Mouse (Mus musculus) embryonic facial prominence, embryonic 12.5 days (tissue): ENCODE measurements around the gene Psmb11. TPM values are rescaled to one million over a fixed set of nuclear protein-coding genes. Genes with fewer than 3 reads are reported as not detected.

Source experiments
- ATAC-seq: fragments of 200-750 bp; cut with Nextera tagmentation; 2 replicates; pipeline ENCODE4 v1.8.0; 2017; ENCODE audit not compliant: insufficient number of reproducible peaks, insufficient read depth, low FRiP score, low TSS enrichment
- H3K27ac ChIP-seq: fragments of 300-500 bp; sonication (generic); 2 replicates; pipeline ENCODE4 v1.5.1; 2016; ENCODE audit warnings: mild to moderate bottlenecking
- H3K27me3 ChIP-seq: fragments of 300-500 bp; sonication (generic); 2 replicates; pipeline ENCODE4 v1.6.1; 2016; ENCODE audit warnings: mild to moderate bottlenecking, moderate library complexity
- H3K36me3 ChIP-seq: fragments of 300-500 bp; sonication (generic); 2 replicates; pipeline ENCODE4 v1.6.1; 2016; ENCODE audit warnings: mild to moderate bottlenecking
- H3K4me1 ChIP-seq: fragments of 300-500 bp; sonication (generic); 2 replicates; pipeline ENCODE4 v1.6.1; 2016
- H3K4me2 ChIP-seq: fragments of 300-500 bp; sonication (generic); replicated peaks from 2 replicates; pipeline ENCODE4 v1.6.1; 2016; ENCODE audit warnings: mild to moderate bottlenecking, moderate library complexity
- H3K4me3 ChIP-seq: fragments of 300-500 bp; sonication (generic); 2 replicates; pipeline ENCODE4 v1.5.1; 2016; ENCODE audit warnings: mild to moderate bottlenecking
- H3K9ac ChIP-seq: fragments of 300-500 bp; sonication (generic); 2 replicates; pipeline ENCODE4 v1.6.1; 2016; ENCODE audit warnings: mild to moderate bottlenecking, moderate library complexity
- H3K9me3 ChIP-seq: fragments of 300-500 bp; sonication (generic); 2 replicates; pipeline ENCODE4 v1.6.1; 2016; ENCODE audit warnings: mild to moderate bottlenecking, moderate library complexity
- WGBS: fragments of 180-500 bp; shearing (Covaris S2); methylation state at CpG from one replicate; pipeline ENCODE4 v1.1.7; 2016; 5-methylcytosine and 5-hydroxymethylcytosine counted together
- polyA plus RNA-seq: library from polyadenylated mRNA; unstranded; fragments of >200 nt; fragmentation: Nextera tagmentation; extraction: Ambion mirVana; gene quantifications from 2 replicates; pipeline ENCODE4 v1.2.1, GENCODE M21; 2016

Psmb11 gene
- polyA plus RNA-seq, 1 experiment from 2014 or later = 0.05 TPM

DNA sequence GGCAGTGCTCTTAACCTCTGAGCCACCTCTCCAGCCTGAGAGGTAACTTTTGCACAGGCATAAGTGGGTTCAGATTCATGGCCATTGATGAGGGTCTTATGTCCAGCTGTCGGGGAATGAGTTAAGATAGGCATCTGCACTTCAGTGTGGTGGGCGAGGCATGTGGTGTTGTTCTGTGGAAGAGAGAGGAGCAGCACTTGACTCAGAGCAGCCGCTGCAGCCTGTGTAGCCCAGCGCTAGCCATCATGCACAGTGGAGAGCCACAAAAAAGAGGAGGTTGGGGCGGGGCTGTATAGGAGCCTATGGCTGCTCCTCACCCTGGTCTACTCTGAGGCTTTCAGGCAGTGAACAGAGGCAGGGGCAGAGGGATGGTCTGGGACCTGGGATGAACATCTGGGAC lies 6.9 kb downstream of the Psmb11 start:
- Histone ChIP-seq H3K9ac (no peak overlapping the region), H3K4me2 (no peak overlapping the region), H3K36me3 (peaks cover 31% of the 10 kb centered on the region), H3K27ac (no peak overlapping the region), H3K4me1 (no peaks in the 10 kb centered on the region), H3K27me3 (0 out of 2 replicates have a peak, but pooled peaks cover 5% of the 10 kb centered on the region), H3K9me3 (no peaks in the 10 kb centered on the region), H3K4me3 (no peak overlapping the region)
- no peak for ATAC-seq
- 71% methylated on average over 5 of the region's 5 CpGs for WGBS

DNA sequence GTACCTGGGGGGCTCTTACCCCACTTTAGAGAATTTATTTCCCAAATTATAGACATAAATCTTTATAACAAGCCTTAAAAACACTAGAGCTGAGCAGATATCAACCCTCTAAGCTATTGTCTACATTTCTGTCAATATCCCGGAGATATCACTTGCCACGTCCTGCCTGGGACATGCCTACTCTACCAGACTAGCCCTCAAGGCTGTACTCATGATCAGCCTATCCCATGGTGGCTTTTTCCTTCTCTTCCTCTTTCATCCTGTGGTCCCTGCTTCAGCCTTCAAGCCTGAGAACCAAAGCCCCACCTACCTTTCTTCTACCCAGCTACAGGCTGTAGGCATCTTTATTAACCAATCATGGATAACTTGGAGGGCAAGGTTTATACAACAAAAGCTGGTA lies 8.6 kb downstream of the Psmb11 start:
- Histone ChIP-seq H3K36me3 (peaks cover 45% of the 10 kb centered on the region), H3K27me3 (0 out of 2 replicates have a peak, but pooled peaks cover 5% of the 10 kb centered on the region), H3K4me3 (no peak overlapping the region), H3K9me3 (no peaks in the 10 kb centered on the region), H3K27ac (no peak overlapping the region), H3K4me2 (no peak overlapping the region), H3K9ac (no peak overlapping the region), H3K4me1 (no peaks in the 10 kb centered on the region)
- ATAC-seq = no peak
- 93% methylated on average over 2 of the region's 2 CpGs for WGBS

DNA sequence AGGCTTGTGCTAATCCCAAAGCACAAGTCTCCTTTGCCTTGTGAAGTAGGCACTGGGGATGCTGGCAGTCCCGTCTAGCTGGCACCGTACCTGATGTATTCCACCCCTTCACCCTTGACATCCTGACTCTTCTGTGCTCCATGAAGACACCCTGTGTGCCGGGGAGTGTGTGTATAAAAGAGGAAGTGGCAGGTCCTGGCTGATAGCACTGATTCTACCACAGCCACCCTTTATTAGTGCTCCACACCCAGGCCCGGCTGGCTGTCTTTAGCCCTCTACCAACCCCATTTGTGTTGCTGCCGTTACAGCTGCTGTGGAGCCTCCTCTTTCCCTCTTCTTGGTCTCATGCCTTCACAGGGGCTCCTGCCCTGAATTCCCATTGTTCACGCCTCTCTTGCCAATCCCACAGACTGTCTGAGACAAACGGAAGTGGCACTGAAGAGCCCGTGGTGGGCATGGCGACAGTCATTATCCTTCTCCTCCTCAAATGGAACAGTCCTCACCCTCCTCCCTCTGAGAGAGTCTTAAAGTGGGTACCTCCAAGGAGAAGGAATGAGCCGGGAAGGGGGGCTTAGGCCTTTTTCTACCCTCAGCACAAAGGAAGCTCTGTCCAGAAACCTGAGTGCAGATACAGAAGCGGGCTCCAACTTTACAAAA lies 9.5 kb downstream of the Psmb11 start:
- 0 out of 2 replicates have a peak, but pooled peaks cover 2% of the 10 kb centered on the region for H3K27me3 ChIP-seq
- H3K9ac ChIP-seq = no peak overlapping the region
- 74% methylated on average over 11 of the region's 11 CpGs for WGBS
- ATAC-seq = no peak
- H3K4me3 ChIP-seq = no peak overlapping the region
- H3K36me3 ChIP-seq = peaks cover 46% of the 10 kb centered on the region
- H3K27ac ChIP-seq = 0 out of 2 replicates have a peak overlapping the region, but pooled peaks have one; percentile 4
- no peak overlapping the region for H3K4me2 ChIP-seq
- H3K9me3 ChIP-seq = no peaks in the 10 kb centered on the region
- H3K4me1 ChIP-seq = no peaks in the 10 kb centered on the region

DNA sequence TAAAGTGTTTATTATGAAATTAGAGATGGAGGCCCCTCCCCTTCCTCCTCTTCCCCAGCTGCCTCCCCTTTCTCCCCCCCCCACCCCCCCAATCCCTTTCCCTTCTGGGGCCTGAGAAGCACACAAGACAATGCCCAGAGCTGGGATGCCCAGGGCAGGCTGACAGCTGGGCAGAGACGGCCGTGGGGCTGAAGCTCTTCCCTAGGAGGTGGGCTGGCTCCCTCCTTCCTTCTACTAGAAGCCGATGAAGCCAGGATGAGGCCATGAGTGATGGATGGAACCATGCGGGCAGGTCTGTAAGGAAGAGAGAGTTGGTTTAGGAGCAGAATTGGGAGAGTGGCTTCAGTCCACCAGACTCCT lies 10.0 kb downstream of the Psmb11 start:
- H3K4me3 ChIP-seq = no peak overlapping the region
- H3K27me3 ChIP-seq = no peaks in the 10 kb centered on the region
- no peak overlapping the region for H3K9ac ChIP-seq
- H3K9me3 ChIP-seq = no peaks in the 10 kb centered on the region
- no peaks in the 10 kb centered on the region for H3K4me1 ChIP-seq
- peaks cover 51% of the 10 kb centered on the region for H3K36me3 ChIP-seq
- no peak for ATAC-seq
- no peak overlapping the region for H3K4me2 ChIP-seq
- 0 out of 2 replicates have a peak overlapping the region, but pooled peaks have one; percentile 4 for H3K27ac ChIP-seq
- 63% methylated on average over 4 of the region's 4 CpGs for WGBS

DNA sequence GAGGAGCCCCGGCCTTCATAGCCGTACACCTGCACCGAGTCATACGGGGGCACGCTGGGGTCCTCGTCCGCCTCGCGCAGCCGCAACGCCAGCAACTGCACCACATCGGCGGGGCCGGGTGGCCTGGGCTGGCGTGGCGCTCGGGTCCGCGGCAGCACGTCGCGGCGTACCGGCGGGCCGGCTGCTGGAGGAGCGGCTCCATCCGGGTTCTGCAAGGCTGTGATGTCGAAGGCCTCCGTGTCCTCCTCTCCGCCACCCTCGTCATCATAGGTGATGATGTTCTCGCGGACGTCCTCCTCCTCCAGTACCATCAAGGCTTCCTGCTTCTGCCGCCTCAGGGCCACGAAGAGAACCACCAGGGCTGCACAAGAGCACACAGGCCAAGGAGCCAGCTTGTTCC lies 11.0 kb downstream of the Psmb11 start:
- Histone ChIP-seq H3K4me1 (no peaks in the 10 kb centered on the region), H3K36me3 (peaks cover 61% of the 10 kb centered on the region)
- WGBS = 95% methylated on average over 37 of the region's 37 CpGs

DNA sequence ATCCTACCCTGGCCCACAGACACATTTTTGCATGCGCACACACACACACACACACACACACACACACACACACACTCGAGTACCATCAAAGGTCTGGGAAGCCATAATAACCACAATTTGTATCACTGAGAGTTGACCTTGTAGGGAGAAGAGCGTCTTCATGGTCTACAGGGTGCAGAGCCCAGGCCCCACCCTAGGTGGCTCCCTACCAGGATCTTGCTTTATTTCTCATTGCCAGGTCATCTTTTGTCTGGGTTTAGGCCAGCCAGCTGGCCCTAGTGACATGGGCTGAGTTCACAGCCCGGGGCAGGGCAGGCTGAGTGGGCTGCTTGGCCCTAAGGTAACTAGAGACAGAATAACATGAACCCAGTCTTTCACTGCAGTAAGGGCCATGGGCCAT lies 12.9 kb downstream of the Psmb11 start:
- H3K36me3 ChIP-seq = peaks cover 75% of the 10 kb centered on the region
- WGBS = 87% methylated on average over 4 of the region's 4 CpGs

More for the DNA sequence above, 11.0 kb downstream of the Psmb11 start:
- no peak overlapping the region for H3K4me2 ChIP-seq
- H3K9ac ChIP-seq = 0 out of 2 replicates have a peak overlapping the region, but pooled peaks have one; percentile 15
- no peaks in the 10 kb centered on the region for H3K9me3 ChIP-seq
- ATAC-seq = no peak
- H3K27me3 ChIP-seq = no peaks in the 10 kb centered on the region
- H3K27ac ChIP-seq = 0 out of 2 replicates have a peak overlapping the region, but pooled peaks have one; percentile 4
- H3K4me3 ChIP-seq = no peak overlapping the region

DNA sequence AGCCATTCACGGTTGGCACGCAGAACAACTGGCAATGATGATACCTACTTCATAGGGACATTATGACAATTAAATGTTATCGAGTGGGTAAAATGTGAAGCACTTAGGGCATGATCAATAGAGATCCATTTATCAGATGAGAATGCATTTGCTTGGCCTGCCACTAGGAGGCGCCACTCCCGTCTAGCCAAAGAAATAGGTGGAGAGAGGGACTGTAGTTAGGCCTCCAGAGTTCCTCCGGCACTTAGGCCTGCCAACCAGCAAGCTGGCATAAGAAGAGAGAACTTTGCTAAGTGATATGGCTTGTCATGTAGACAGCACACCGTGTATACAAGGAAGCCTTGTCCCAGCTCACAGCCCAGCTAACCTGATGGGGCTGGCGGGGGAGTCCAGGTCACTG lies 15.7 kb downstream of the Psmb11 start:
- no peaks in the 10 kb centered on the region for H3K9me3 ChIP-seq
- H3K36me3 ChIP-seq = peaks cover 55% of the 10 kb centered on the region
- peaks cover 24% of the 10 kb centered on the region for H3K4me1 ChIP-seq
- no peaks in the 10 kb centered on the region for H3K27me3 ChIP-seq
- no peak for ATAC-seq
- WGBS = 48% methylated on average over 8 of the region's 8 CpGs
- no peak overlapping the region for H3K9ac ChIP-seq
- no peak overlapping the region for H3K4me3 ChIP-seq
- H3K4me2 ChIP-seq = no peak overlapping the region
- no peak overlapping the region for H3K27ac ChIP-seq

More for the DNA sequence above, 12.9 kb downstream of the Psmb11 start:
- no peak for ATAC-seq
- Histone ChIP-seq H3K4me1 (peaks cover 4% of the 10 kb centered on the region; the same call in 1 of the 2 replicates), H3K9me3 (no peaks in the 10 kb centered on the region), H3K4me3 (no peak overlapping the region), H3K9ac (no peak overlapping the region), H3K27me3 (no peaks in the 10 kb centered on the region), H3K27ac (no peak overlapping the region), H3K4me2 (no peak overlapping the region)

DNA sequence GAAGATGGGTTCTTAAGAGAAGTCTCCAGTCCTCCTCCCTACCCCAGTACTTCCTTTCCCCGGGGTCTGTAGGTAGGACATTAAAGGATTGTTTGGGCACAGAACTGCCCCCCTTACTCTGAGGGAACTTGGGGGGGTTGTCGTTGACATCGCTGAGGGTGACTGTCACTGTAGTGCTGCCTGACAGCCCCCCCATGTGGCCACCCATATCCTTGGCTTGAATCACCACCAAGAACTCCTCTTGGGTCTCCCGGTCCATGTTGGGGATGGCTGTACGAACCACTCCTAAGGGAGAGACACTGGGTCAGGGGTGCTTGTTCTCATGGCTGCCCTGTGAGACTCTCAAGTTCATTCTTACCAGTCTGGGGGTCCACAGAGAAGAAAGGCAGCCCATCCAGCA lies 17.0 kb downstream of the Psmb11 start:
- Histone ChIP-seq H3K4me3 (no peak overlapping the region), H3K36me3 (peaks cover 54% of the 10 kb centered on the region), H3K27ac (no peak overlapping the region), H3K9ac (no peak overlapping the region; the same call in 1 of the 2 replicates), H3K9me3 (no peaks in the 10 kb centered on the region), H3K4me1 (peaks cover 24% of the 10 kb centered on the region), H3K27me3 (no peaks in the 10 kb centered on the region), H3K4me2 (no peak overlapping the region)
- WGBS = 78% methylated on average over 5 of the region's 5 CpGs
- ATAC-seq = no peak

DNA sequence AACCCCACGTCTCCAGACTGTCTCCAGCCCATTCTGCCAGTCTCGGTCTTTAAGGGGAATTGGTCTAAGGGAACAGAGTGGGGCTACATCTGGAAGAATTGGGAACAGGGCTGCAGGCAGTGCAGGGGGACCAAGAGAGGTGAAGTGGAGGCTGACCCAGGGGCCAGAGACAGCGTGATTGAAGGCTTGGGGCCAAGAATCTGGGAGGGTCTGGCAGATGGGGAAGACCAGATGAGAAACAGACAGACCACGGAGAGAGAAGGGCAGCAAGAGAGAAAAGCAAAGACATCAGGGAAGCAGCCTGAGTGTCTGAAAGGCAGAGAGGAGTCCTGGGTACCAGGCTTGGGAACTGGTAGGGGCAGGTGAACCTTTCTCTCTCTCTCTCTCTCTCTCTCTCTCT lies 18.9 kb downstream of the Psmb11 start:
- Histone ChIP-seq H3K9ac (peak overlapping the region; percentile 83), H3K27ac (no peak overlapping the region), H3K4me2 (peak overlapping the region; percentile 90), H3K4me1 (peaks cover 24% of the 10 kb centered on the region), H3K4me3 (peak overlapping the region; percentile 59), H3K27me3 (no peaks in the 10 kb centered on the region), H3K36me3 (peaks cover 61% of the 10 kb centered on the region), H3K9me3 (no peaks in the 10 kb centered on the region)
- WGBS = 9% methylated on average over 4 of the region's 4 CpGs
- ATAC-seq = no peak

DNA sequence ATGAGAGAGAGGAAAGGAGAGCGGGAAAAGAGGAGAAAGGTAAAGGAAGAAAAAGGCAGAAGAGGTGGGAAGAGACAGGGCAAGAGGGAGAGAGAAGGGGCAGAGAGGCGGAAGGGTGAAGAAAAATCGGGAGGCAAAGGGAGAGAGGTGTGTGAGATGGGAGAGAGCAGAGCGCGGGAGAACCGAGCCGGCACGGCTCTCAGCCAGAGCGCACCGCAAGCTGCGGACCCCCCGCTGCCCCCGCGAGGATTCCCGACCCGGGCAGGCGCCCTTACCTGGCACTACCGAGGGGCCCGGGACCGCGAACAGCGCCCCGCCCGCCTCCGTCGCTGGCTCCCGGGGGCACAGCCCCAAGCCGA lies 19.7 kb downstream of the Psmb11 start, which contains the start of gene Gm17606:
TSS of gene Gm17606 (plus strand) at position 7 of the 359 bp plus-strand sequence.
- no peak for ATAC-seq
- Histone ChIP-seq H3K4me3 (peak within 1 kb of the TSS; percentile 59), H3K4me2 (peak within 1 kb of the TSS; percentile 90), H3K27me3 (no peaks in the 10 kb centered on the region), H3K27ac (peak within 1 kb of the TSS; percentile 88), H3K36me3 (peaks cover 65% of the 10 kb centered on the region), H3K9ac (peak within 1 kb of the TSS; percentile 83), H3K9me3 (no peaks in the 10 kb centered on the region), H3K4me1 (peaks cover 24% of the 10 kb centered on the region)
- WGBS = 1% methylated on average over 28 of the region's 28 CpGs

DNA sequence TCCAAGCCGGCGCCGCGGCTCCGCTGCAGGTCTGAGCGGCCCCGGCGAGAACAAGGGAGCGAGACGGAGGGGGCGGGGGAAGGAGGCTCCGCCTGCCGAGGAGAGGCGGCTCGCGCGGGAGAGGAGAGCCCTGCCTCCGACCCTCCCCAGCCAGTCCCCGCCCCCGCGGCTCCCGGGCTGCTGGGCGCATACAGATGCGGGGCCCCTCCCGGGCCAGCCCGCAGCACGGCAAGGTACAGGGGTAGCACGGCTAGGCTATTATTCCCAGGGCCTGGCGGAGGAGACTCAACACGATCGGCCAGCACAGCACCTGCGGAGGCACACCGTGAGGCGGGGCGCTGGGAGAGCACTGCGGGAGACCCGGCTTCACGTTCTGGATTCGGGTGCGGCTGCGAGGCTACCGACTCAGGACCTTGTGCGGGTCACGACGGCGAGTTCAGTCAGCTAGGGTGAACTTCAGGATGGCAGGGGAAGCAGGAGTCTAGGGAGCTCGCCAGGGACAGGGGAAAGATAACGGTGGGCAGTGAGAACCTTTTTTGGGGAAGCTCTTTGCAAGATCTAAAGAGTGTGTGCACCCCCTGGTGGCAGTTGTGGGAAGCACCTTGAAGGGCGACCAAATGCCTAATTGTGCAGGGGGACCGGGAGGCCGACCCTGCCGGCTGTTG lies 20.2 kb downstream of the Psmb11 start, which contains the start of gene Cdh24:
TSS of gene Cdh24 (minus strand) at position 60 of the 665 bp plus-strand sequence.
- H3K4me2 ChIP-seq = peak within 1 kb of the TSS; percentile 90
- peaks cover 24% of the 10 kb centered on the region for H3K4me1 ChIP-seq
- no peaks in the 10 kb centered on the region for H3K27me3 ChIP-seq
- peak within 1 kb of the TSS; percentile 88 for H3K27ac ChIP-seq
- H3K9ac ChIP-seq = peak within 1 kb of the TSS; percentile 83
- under 1% methylated on average over 47 of the region's 52 CpGs for WGBS
- H3K36me3 ChIP-seq = peaks cover 65% of the 10 kb centered on the region
- no peaks in the 10 kb centered on the region for H3K9me3 ChIP-seq
- peak; percentile 91 for ATAC-seq
- peak within 1 kb of the TSS; percentile 59 for H3K4me3 ChIP-seq
